Mouse (Mus musculus): ENCODE measurements around the gene Ak4.

DNA sequence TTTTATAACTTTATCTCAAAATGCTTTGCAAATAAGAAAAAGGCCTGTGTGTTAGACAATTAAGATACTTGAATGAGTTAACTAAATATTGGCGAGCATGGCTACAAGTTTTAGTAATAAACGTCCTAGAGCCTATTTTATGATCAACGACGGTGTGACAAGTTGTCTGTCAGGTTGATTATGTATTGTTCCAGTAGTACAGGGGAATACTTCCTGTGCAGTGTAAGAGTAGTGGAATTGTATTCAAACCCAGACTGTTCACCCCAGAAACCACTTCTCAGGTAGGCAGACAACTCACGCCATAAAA lies 91.8 kb downstream of the Ak4 start:
- TF ChIP-seq ZNF384 (IDR thresholded peaks at IDR 0.05; ENCODE audit: low read depth, low read length) (no peak), CHD2 (IDR thresholded peaks at IDR 0.05; ENCODE audit: low read depth, low read length) (no peak), ZC3H11A (IDR thresholded peaks at IDR 0.05; ENCODE audit: borderline replicate concordance, low read depth, low read length) (no peak)

Data from ES-E14 (cell line).